Mouse (Mus musculus) layer of hippocampus, postnatal 25 days (tissue): ENCODE data around the gene Tlx2. TPM values are rescaled to one million over a fixed set of nuclear protein-coding genes. Genes with fewer than 3 reads are reported as not detected.

ENCODE experiments used
- DNase-seq, 2 experiments: peaks; one replicate each; pipeline ENCODE4 v3.0.0; 2022; ENCODE audit warnings: mixed read lengths in 2 of 2, low spot score in 1 of 2; ENCODE audit errors: extremely low spot score in 1 of 2
- microRNA-seq, 2 experiments: library from miRNA; unstranded; fragments of <30 nt; microRNA quantifications; one replicate each; pipeline ENCODE4 v1.2.0; 2021
- total RNA-seq, 2 experiments: library from RNA; stranded (reverse); gene quantifications; 2 replicates each; pipeline ENCODE4 v1.2.3; 2021

The Tlx2 gene
- total RNA-seq, 2 experiments from 2014 or later = not detected

DNA sequence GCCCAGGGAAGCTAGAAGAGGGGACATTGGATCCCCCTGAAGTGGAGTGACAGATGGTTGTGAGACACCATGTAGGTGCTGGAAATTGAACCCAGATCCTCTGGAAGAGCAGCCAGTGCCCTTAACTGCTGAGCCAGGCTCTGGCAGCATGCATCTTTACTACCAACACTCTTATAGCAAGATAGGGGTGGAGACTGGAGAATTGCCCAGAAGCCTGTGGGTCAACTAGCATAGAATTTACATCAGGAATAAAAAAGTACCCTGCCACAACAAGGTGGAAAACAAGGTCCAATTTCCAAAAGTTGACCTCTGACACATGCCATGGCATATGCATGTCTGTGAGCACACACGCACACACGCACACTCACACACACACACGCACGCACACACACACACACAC lies 44.9 kb downstream of the Tlx2 start:
- no peak for DNase-seq

GRCm38 (mm10) chr6:83024421-83024820 lies 45.7 kb downstream of the Tlx2 start:
- no peak for DNase-seq

- no peak for DNase-seq
Measured at GRCm38 (mm10) chr6:83023786-83024185, 46.3 kb downstream of the Tlx2 start.

GRCm38 (mm10) chr6:83023008-83023407 lies 47.1 kb downstream of the Tlx2 start:
- no peak for DNase-seq

GRCm38 (mm10) chr6:83020836-83021593 lies 49.1 kb downstream of the Tlx2 start:
- DNase-seq = no peak

- DNase-seq = no peak
Measured at GRCm38 (mm10) chr6:83020121-83020520, 50.0 kb downstream of the Tlx2 start.

- no peak for DNase-seq
Measured at GRCm38 (mm10) chr6:83019044-83019443, 51.0 kb downstream of the Tlx2 start.

Small RNA genes lying within 50 kb of the gene (microRNA-seq; reads per million reads assigned to microRNA genes)
- gene Mir3470a (0 reads per million in 2 experiments), gene Mir7040 (0.20 to 0.55 reads per million in 2 experiments)

Other genes starting within 250 kb of the Tlx2 start
- gene Sema4f, start 130.5 kb downstream of the Tlx2 start, total RNA-seq = 10 to 100 TPM; 37.8 to 37.9 TPM
- under 1 TPM in 1 of 2 experiments, not detected in 1; 0.34 TPM for gene M1ap, start 123.4 kb downstream of the Tlx2 start, total RNA-seq
- 1 to 10 TPM; 1.9 to 2.5 TPM for gene Dok1, start 36.8 kb downstream of the Tlx2 start, total RNA-seq
- gene Loxl3, start 36.1 kb downstream of the Tlx2 start, total RNA-seq = 1 to 10 TPM; 3.3 to 3.9 TPM
- 100 to 1,000 TPM; 115 to 121 TPM for gene Aup1, start 15.8 kb downstream of the Tlx2 start, total RNA-seq
- 10 to 100 TPM; 51.8 to 52.7 TPM for gene Htra2, start 15.0 kb downstream of the Tlx2 start, total RNA-seq
- gene Dqx1, start 12.4 kb downstream of the Tlx2 start, total RNA-seq = 1 to 10 TPM in 1 of 2 experiments, under 1 TPM in 1; 0.81 to 1.1 TPM
- 10 to 100 TPM; 30.3 to 33.0 TPM for gene Pcgf1, start 7.6 kb upstream of the Tlx2 start, total RNA-seq
- gene Lbx2, start 16.1 kb upstream of the Tlx2 start, total RNA-seq = under 1 TPM in 1 of 2 experiments, not detected in 1; 0.77 TPM
- gene Ccdc142, start 31.3 kb upstream of the Tlx2 start, total RNA-seq = 10 to 100 TPM in 1 of 2 experiments, 1 to 10 TPM in 1; 5.8 to 10.7 TPM
- gene Gm42688, start 31.3 kb upstream of the Tlx2 start, total RNA-seq = 1 to 10 TPM; 5.4 to 8.2 TPM
- gene Mrpl53, start 38.7 kb upstream of the Tlx2 start, total RNA-seq = 10 to 100 TPM; 67.0 to 67.7 TPM
- gene Mogs, start 45.2 kb upstream of the Tlx2 start, total RNA-seq = 10 to 100 TPM; 25.7 to 28.9 TPM
- 10 to 100 TPM; 54.3 to 58.0 TPM for gene Wbp1, start 51.3 kb upstream of the Tlx2 start, total RNA-seq
- gene Ino80b, start 55.1 kb upstream of the Tlx2 start, total RNA-seq = 10 to 100 TPM; 24.0 to 26.2 TPM
- gene Rtkn, start 65.2 kb upstream of the Tlx2 start, total RNA-seq = 10 to 100 TPM; 83.6 to 93.5 TPM
- gene Wdr54, start 86.1 kb upstream of the Tlx2 start, total RNA-seq = 10 to 100 TPM; 25.1 to 28.4 TPM
- 10 to 100 TPM; 22.1 to 25.0 TPM for gene 1700003E16Rik, start 86.1 kb upstream of the Tlx2 start, total RNA-seq
- gene Dctn1, start 95.6 kb upstream of the Tlx2 start, total RNA-seq = 100 to 1,000 TPM; 371 to 399 TPM
- under 1 TPM; 0.30 to 0.66 TPM for gene Slc4a5, start 149.5 kb upstream of the Tlx2 start, total RNA-seq